Mouse (Mus musculus) gastrocnemius, adult 18-20 months (tissue): Measurements from ENCODE around the gene 4930516K23Rik. TPM values are rescaled to one million over a fixed set of nuclear protein-coding genes. Genes with fewer than 3 reads are reported as not detected.

Experiments used
- DNase-seq: peaks from one replicate; pipeline ENCODE4 v3.0.0; 2021; ENCODE audit warnings: low spot score
- long read RNA-seq, 2 experiments: library from polyadenylated mRNA; stranded (forward); transcript quantifications; one replicate each; pipeline ENCODE4 v2.0.0; 2021
- total RNA-seq, 2 experiments: library from RNA; stranded (reverse); gene quantifications; 2 replicates each; pipeline ENCODE4 v1.2.3; 2021

The 4930516K23Rik gene
- total RNA-seq: not detected
- long read RNA-seq, experiment 1: 0 reads
- long read RNA-seq, experiment 2: 0 reads

DNA sequence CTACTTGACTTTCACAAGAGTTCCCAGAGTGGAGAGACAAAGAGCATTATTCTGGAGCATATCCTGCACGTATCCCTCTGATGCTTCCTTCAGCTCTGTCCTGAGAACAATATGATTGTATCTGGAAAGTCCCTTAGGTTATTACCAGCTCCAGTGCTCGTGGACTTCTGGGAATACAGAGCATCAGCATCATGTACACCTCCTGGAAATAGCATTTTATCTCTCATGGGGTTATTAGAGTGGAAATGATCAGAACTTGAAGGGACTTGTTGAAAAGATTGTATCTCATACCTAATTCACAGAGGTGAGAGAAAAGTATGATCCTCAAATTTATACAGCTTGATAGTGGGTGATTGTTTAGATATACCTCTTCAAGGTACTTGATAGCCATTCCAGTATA, at the start of gene 4930516K23Rik:
4930516K23Rik (minus strand) TSS at position 101 of the 400 bp plus-strand sequence.
- no peak for DNase-seq

DNA sequence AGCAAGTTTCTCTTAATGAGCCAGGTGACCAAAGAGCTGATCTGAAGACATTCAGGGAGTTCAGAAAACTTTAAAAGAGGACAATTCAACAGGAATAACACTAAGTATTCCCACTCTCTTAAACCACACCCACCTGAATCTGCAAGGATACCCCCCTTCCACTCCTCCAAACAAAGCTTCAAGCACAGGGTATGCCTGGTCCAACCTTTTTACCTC, 43.4 kb upstream of the 4930516K23Rik start, which contains the start of gene Olfr646:
Olfr646 (plus strand) TSS at position 117 of the 216 bp plus-strand sequence.
- DNase-seq: no peak

DNA sequence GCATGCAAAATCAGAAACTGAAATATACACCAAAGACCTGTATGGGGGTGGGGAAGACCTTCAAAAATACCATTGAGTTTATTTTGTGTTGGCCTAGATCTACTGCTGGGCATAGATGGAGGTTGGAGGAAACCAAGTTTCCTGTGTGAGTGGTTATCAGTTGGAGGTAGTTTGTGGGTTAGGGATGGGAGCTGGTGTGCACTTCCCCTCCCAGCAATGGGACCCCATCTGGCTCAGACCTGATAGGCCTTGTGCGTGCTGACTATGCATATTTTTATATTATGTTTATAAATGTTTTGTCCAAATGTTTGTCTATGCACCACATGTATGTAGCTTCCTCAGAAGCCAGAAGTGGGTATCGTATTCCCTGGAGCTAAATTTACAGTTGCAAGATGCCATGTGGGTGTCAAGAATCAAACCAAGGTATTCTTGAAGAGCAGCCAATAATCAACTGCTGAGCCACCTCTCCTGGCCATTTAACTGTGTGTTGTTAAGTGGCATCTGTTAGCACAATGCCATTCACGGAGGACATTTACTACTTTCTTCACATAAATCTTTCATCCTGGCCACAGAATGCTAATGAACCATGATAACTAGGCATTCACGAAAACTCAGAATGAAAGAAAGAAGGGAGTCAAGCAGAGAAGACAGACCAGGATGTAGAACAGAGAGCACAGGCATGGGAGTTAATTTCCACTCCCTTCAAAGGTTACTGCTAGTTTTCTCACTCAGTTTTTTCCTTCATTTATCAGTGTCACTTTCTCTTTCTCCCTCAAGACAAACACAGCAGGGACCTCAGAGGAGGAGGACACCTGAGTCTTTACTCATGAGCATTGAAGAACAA, 42.9 kb upstream of the 4930516K23Rik start:
- DNase-seq: no peak

DNA sequence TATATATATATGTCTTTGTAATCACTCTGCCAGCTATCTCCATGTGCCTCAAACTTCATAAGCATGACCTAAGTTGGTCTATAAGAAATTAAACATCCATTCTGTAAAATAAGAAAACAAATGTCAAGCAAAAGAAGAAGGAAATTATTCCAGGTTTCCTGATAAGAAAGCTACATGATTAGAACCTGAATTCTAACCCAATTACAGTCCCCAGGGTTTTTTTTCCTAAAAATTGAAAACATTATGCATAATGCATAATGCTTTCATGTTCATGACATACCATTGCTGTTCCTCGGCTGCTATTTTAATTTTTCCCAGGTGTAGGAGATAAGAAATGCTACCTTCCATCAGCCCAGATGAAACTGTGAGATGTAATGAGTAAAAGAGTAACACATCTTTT, 24.1 kb upstream of the 4930516K23Rik start, which contains the start of gene Olfr645:
Olfr645 (minus strand) TSS at position 101 of the 400 bp plus-strand sequence.
- no peak for DNase-seq

DNA sequence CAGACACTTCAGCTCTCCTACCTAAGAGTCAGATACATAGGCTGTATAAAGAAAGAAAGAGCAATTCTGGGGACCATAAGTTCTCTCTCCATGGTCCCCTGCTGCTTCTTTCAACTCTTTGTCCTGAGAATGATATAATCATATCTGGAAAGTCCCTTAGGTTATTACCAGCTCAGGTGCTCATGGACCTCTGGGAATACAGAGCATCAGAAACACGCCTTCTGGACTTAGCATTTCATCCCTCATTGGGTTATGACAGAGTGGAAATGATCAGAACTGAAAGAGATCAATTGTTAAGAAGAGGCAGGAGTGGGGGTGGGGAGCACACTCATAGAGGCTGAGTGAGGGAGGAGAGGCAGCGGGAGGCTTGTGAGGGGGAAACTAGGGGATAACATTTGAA, 10.5 kb upstream of the 4930516K23Rik start, which contains the start of gene Olfr644:
Olfr644 (minus strand) TSS at position 101 of the 400 bp plus-strand sequence.
- DNase-seq: no peak

DNA sequence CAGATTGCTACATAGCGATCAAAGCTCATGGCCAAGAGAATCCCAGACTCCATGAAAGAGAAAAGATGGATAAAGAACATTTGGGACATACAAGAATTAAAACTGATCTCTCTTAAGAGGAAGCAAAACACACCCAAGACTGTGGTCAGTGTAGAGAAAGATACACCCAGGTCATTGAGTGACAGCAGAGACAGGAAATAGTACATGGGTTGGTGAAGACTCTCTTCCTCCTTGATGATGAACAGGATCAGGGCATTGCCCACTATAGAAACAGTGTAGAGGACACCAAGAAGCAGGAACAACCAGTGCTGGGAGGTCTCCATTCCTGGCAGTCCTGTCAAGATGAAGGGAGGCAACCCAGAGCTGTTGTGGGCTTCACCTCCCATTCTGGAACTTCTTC, 2.0 kb downstream of the 4930516K23Rik start:
- no peak for DNase-seq

DNA sequence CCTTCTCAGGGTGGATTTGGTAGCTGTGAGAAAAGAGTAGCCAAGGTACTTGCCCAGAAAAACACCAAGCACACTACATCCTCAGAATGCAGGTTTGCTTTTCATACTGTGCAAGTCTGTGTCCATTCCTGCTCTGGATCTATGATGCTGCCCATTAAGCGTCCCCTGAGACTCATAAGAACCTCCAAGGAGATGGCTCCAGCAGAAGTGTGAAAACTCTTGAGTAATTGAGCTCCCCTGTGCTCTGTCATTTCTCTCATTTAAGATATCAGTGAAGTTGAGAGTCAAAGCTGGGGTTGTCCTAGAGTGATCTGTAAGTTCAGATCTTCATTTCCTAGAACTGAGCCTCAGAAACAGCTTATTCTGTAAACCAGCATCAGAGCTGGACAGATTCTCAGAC, 8.7 kb downstream of the 4930516K23Rik start, which contains the start of gene Olfr642:
Olfr642 (minus strand) TSS at position 101 of the 400 bp plus-strand sequence.
- no peak for DNase-seq

DNA sequence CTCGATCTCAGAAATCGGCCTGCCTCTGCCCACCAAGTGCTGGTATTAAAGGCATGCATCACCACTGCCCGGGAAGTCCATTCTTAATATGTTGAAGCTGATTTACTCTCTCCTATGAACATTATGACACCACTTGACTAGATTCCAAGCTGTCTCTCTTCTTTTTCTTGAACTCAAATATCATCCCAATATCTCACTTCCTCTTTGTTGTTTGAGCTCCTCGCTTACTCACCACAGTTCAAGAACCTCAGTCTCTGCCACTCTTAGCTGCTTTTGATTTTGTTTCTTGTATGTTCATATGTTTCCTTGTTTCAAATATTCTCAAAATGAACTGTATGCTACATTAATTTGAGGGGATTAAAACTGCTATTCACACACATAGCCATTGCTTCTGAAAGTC, 10.5 kb downstream of the 4930516K23Rik start:
- no peak for DNase-seq

DNA sequence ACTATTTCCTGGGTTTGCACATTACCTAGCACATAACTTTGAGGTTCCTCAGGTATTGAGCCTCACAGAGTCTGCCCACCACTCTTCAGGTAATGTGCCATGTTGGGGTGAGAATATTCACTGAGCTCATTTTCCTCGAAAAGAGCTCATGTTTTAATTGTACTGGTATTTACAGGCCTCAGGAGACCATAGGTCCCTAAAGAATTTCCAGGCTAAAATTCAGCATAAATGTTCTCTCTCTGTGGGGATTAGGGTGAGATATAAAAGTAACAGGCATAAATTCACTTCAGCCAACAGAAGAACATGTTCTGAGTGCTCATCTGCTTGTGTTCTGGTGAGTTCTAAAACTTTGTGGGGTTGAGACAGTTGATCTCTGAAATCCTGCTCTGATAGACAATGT, 26.1 kb downstream of the 4930516K23Rik start, which contains the start of gene Olfr641:
Olfr641 (plus strand) TSS at position 301 of the 400 bp plus-strand sequence.
- DNase-seq: no peak

DNA sequence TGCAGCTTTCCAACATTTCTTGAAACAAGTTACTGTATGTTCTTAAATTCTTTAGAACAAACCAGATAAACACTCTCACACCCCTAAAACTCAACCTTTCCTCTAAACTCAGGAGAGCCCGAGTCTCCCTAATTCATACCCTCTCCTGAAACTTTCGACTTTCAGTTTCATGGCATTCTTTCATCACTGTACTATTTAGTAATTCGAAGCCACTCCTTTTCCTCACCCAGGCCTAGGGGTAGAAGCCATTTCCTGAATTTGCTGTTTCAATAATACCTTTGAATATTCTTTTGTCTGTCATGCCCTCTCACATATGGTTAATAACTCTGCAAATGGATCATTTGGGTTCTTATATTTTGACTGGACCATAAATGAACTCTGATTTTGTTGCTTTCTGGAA, 34.3 kb downstream of the 4930516K23Rik start:
- DNase-seq: no peak

DNA sequence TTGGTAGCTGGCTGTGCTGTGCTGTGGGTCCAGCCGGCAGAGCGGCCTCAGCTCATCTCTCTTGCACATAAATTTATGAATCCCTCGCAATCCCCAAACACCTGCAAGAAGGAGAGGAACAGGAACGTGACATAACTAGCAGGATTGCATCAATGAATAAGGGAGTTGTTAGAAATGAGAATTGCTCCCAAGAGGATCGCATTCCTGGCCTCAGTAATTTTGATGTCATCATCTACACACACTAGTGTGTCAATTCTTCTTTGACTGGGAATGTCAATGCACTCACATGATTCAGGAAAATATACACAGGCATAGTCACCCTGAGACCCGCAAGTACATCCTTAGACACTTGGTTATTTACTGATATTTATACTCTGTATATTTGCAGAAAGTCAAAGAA, 35.8 kb downstream of the 4930516K23Rik start, which contains the start of gene Olfr640:
Olfr640 (minus strand) TSS at position 101 of the 400 bp plus-strand sequence.
- DNase-seq: no peak

DNA sequence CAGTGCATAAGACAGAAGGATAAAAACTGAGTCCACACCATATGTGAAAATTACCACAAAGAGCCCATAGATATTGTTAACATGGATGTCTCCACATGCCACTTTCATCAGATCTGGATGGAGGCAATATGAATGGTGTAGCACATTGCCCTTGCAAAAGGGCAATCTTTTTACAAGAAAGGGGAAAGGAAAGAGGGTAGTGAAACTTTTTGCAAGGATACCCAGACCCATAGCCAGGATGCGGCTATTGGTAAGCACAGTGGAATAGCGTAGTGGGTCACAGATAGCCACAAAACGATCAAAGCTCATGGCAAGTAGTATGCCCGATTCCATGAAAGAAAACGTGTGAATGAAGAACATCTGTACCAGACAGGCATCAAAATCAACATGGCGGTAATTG, 39.6 kb downstream of the 4930516K23Rik start:
- no peak for DNase-seq

DNA sequence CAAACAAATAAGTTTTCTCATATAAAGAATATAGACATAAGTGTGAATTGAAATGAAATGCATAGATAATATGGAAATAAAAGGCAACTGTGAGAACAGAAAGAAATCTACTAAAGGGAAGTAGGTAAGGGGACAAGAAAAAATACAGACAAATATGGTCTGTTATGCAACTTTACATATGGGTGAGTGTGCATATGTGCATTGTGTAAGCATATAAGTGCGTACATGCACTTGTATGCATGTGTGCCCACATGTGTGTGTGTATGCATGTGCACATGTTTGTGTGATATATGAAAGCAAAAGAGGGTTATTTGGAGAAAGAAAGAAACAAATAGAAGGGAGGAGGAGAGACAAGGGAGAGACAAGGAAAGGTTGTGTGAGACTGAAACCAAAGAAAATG, 42.3 kb downstream of the 4930516K23Rik start:
- DNase-seq: no peak

DNA sequence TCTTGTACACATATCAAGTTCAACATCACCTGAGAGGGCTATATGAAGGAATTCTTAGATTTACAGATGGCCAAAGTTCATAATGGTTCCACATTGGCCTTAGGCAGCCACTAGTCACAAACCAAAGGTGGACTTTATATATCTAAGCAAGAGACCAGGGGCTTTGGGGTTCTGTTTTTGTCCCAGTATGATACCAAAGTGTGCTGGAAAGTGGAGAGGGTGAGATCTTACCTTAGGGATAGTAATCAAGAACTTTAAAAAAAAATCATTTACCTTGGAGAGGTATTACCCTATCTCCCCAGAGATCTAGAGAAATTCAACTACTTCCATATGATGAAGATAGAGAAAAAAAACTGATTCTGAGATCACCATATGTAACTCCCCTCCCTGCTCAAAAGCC, 44.0 kb downstream of the 4930516K23Rik start, which contains the start of gene Olfr639:
Olfr639 (minus strand) TSS at position 101 of the 400 bp plus-strand sequence.
- no peak for DNase-seq

Other genes starting within 250 kb of the 4930516K23Rik start
- gene Hbb-bt, start 247.4 kb downstream of the 4930516K23Rik start, total RNA-seq: 10 to 100 TPM; 28.0 to 32.7 TPM
- 100 to 1,000 TPM; 317 to 407 TPM for gene Hbb-bs, start 233.3 kb downstream of the 4930516K23Rik start, total RNA-seq
- not detected for gene Hbb-bh2, start 220.9 kb downstream of the 4930516K23Rik start, total RNA-seq
- not detected for gene Hbb-bh1, start 218.3 kb downstream of the 4930516K23Rik start, total RNA-seq
- gene Hbb-y, start 208.2 kb downstream of the 4930516K23Rik start, total RNA-seq: not detected
- not detected for gene Olfr66, start 175.2 kb downstream of the 4930516K23Rik start, total RNA-seq
- not detected for gene Olfr64, start 167.0 kb downstream of the 4930516K23Rik start, total RNA-seq
- gene Olfr65, start 158.0 kb downstream of the 4930516K23Rik start, total RNA-seq: not detected
- gene Olfr631, start 132.6 kb downstream of the 4930516K23Rik start, total RNA-seq: not detected
- not detected for gene Olfr632, start 127.1 kb downstream of the 4930516K23Rik start, total RNA-seq
- gene Olfr633, start 117.0 kb downstream of the 4930516K23Rik start, total RNA-seq: not detected
- gene Olfr635, start 90.3 kb downstream of the 4930516K23Rik start, total RNA-seq: not detected
- gene Olfr638, start 62.7 kb downstream of the 4930516K23Rik start, total RNA-seq: not detected
- gene Olfr639, start 44.1 kb downstream of the 4930516K23Rik start, total RNA-seq: under 1 TPM in 1 of 2 experiments, not detected in 1; 0.05 TPM
- not detected for gene Olfr640, start 35.9 kb downstream of the 4930516K23Rik start, total RNA-seq
- not detected for gene Olfr641, start 26.0 kb downstream of the 4930516K23Rik start, total RNA-seq
- gene Olfr642, start 8.8 kb downstream of the 4930516K23Rik start, total RNA-seq: not detected
- gene Olfr644, start 10.4 kb upstream of the 4930516K23Rik start, total RNA-seq: not detected
- not detected for gene Olfr645, start 24.0 kb upstream of the 4930516K23Rik start, total RNA-seq
- gene Olfr646, start 43.4 kb upstream of the 4930516K23Rik start, total RNA-seq: not detected
- gene Ubqln5, start 68.4 kb upstream of the 4930516K23Rik start, total RNA-seq: not detected
- gene Olfr643, start 76.0 kb upstream of the 4930516K23Rik start, total RNA-seq: not detected
- not detected for gene Ubqln3, start 81.8 kb upstream of the 4930516K23Rik start, total RNA-seq
- not detected for gene Ubqlnl, start 89.1 kb upstream of the 4930516K23Rik start, total RNA-seq
- not detected for gene Olfm5, start 103.4 kb upstream of the 4930516K23Rik start, total RNA-seq
- gene Olfr648, start 121.9 kb upstream of the 4930516K23Rik start, total RNA-seq: not detected
- gene Olfr649, start 134.5 kb upstream of the 4930516K23Rik start, total RNA-seq: not detected
- under 1 TPM in 1 of 2 experiments, not detected in 1; 0.09 TPM for gene Trim6, start 157.3 kb upstream of the 4930516K23Rik start, total RNA-seq
- 1 to 10 TPM; 1.1 to 1.2 TPM for gene Trim34a, start 183.0 kb upstream of the 4930516K23Rik start, total RNA-seq
- under 1 TPM; 0.57 to 0.59 TPM for gene Trim5, start 226.6 kb upstream of the 4930516K23Rik start, total RNA-seq